Mouse (Mus musculus) right cerebral cortex, postnatal 10 days (tissue): ENCODE measurements around the gene Olig1.
A peak's percentile ranks its signal among the peaks of the same experiment; 100 is the strongest.

Experiments used
- DNase-seq, 2 experiments: peaks; one replicate each; pipeline ENCODE4 v3.0.0; 2021; ENCODE audit warnings: low spot score in 2 of 2

Olig1 gene

GRCm38 (mm10) chr16:91269468-91270211 lies at the start of gene Olig1:
TSS of gene Olig1 (plus strand) at chr16:91269772.
- DNase-seq, result peak; percentile 88 to 91

GRCm38 (mm10) chr16:91222171-91222642 lies 47.4 kb upstream of the Olig1 start:
- peak; percentile 70 to 72 for DNase-seq

- DNase-seq, result peak in 1 of 2 experiments; percentile 49
Observed at GRCm38 (mm10) chr16:91222643-91223271, 46.8 kb upstream of the Olig1 start.

- DNase-seq, result no peak
Observed at GRCm38 (mm10) chr16:91223327-91224067, 46.1 kb upstream of the Olig1 start.

- no peak for DNase-seq
Observed at GRCm38 (mm10) chr16:91224068-91224402, 45.5 kb upstream of the Olig1 start.

GRCm38 (mm10) chr16:91224481-91225232 lies 44.9 kb upstream of the Olig1 start:
- DNase-seq, result peak in 1 of 2 experiments; percentile 68

- DNase-seq, result peak; percentile 86 to 87
Observed at GRCm38 (mm10) chr16:91225233-91226037, 44.1 kb upstream of the Olig1 start, which contains the start of gene Olig2. TSS of gene Olig2 (plus strand) at chr16:91225457.

GRCm38 (mm10) chr16:91226038-91226882 lies 43.3 kb upstream of the Olig1 start:
- DNase-seq, result peak in 1 of 2 experiments; percentile 41

GRCm38 (mm10) chr16:91226883-91227759 lies 42.5 kb upstream of the Olig1 start:
- no peak for DNase-seq

GRCm38 (mm10) chr16:91227760-91228043 lies 41.9 kb upstream of the Olig1 start:
- DNase-seq, result no peak

GRCm38 (mm10) chr16:91228238-91229071 lies 41.1 kb upstream of the Olig1 start:
- DNase-seq, result no peak

GRCm38 (mm10) chr16:91229072-91229348 lies 40.6 kb upstream of the Olig1 start:
- no peak for DNase-seq

GRCm38 (mm10) chr16:91229643-91230042 lies 39.9 kb upstream of the Olig1 start:
- DNase-seq, result no peak

GRCm38 (mm10) chr16:91231781-91232469 lies 37.6 kb upstream of the Olig1 start:
- DNase-seq, result peak in 1 of 2 experiments; percentile 35

GRCm38 (mm10) chr16:91232470-91233240 lies 36.9 kb upstream of the Olig1 start:
- no peak for DNase-seq

- peak; percentile 57 to 75 for DNase-seq
Observed at GRCm38 (mm10) chr16:91233241-91233944, 36.2 kb upstream of the Olig1 start.
